Mouse (Mus musculus) brain, embryonic 14.5 days (tissue): ENCODE measurements at regions not wholly inside any gene's neighbourhood (a gene's known extent, or its start where the extent isn't known, plus 50 kb on each side); places are given as distances from the start of the nearest gene placed in this dataset.

Experiments used
- CTCF ChIP-seq: fragments of 200-500 bp; IDR thresholded peaks from 2 replicates; pipeline ENCODE4 v1.5.1; 2012; ENCODE audit warnings: inconsistent platforms, mild to moderate bottlenecking, moderate library complexity, borderline replicate concordance; ENCODE audit not compliant: insufficient read depth, insufficient read length; ENCODE audit errors: extremely low read depth
- POLR2A ChIP-seq: fragments of 200-500 bp; IDR thresholded peaks from 2 replicates; pipeline ENCODE4 v1.6.1; 2012; ENCODE audit warnings: mild to moderate bottlenecking, inconsistent platforms, borderline replicate concordance; ENCODE audit not compliant: poor library complexity, insufficient read depth, insufficient read length, severe bottlenecking; ENCODE audit errors: extremely low read depth

DNA sequence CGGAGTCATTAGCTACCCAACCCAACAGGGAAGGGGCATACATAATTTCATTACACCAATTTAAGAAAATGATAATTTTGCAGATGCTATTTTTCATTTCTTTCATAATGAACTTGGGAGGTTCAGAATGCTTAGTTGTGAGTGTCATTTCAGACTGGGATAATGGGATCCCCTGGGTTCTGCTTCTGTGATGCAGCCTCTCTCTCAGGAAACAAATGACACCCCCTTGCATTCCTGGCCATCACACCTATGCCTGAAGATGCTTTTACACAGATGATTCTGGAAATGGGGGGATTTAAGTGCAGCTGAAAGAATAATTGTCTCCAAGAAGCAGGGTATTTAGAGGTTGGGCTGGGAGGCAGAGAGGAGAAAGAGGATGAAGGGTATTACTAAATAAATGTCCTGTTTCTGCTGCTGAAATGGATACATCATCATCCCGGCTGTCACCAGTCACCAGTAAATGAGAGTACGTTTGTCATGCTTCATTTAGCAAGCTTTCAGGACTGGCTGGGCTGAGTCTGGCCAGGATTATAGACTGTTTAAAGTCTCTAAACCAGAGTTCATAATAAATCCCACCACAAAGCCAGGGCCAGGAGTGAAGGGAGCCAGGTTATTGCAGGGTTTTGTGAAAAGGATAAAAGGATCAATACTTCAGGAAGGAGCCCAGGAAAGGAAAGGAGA is 527.5 kb upstream of the Sptlc3 start:
- TF ChIP-seq POLR2A (no peak), CTCF (no peak)
